Mouse (Mus musculus) heart, adult 9 months (tissue): Measurements from ENCODE around the gene Ucp3.

Experiments
- DNase-seq, 2 experiments: peaks; one replicate each; pipeline ENCODE4 v3.0.0; 2022; ENCODE audit warnings: low spot score in 2 of 2

Ucp3 gene

DNA sequence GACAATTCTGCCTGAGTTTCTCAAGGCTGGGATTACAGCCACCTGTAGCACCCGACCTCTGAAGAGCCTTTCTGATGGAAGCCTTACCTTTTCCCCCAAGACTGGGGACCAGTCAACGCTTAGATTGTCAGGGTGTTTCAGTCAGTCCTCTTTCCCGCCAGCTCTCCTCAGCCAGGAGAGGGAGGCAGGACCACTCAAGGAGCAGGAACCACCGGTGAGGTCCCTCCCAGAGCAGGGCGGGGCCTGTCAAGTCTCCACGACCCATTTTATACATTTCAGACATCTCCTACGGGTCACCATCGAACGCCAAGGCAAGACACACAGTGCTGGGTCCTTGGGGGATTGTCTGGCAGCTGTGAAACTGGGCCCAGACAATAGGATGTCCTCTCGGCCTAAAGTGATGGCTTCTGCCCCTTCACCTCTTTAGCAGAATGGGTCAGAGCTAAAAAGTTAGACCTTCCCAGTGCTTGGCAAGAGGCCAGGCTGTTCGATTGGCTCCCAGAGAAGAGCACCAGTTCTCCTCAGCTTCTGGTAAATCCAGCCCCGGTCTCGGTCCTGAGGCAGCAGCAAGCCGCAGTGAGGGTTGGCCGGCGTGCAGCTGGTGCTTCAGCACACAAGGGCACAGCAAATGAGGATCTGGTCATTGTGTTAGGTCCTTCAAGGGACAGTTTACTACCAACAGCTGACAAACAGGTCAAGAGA is 27.6 kb downstream of the Ucp3 start:
- DNase-seq = no peak

DNA sequence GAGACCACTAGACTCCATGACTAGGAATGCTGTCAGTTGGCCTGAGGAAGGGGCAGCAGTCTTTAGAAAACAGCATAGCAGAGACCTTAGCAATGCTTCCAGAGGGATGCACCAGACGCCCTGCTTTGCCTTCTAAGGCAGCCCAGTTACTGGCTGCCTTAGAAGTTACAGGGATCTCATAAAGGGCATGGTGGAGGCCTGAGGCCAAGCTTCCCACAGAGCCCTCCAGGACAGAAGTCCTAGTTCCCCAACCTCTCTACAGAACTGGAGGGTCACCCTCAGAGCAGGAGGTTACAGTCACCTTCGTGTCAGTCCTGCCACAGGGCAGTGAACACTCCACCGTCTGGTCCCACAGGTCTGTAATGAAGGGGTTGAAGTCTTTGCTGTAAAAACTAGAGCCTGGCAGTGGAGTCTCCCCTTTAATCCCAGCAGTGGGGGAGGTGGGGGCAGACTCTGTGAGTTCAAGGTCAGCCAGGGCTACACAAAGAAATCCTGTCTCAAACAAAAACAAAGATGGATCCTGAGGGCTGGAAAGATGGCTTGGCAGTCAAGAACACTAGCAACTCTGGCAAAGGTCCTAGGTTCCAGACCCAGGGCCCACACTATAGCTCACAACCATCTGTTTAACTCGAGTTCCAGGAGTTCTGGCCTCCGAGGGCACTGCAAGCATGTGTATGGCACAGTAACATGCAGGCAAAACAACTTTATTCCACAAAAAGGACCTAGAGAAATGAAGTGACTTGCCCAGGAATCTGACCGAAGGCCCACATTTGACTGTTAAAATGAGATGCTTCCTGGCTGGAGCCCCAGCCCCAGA is 28.4 kb downstream of the Ucp3 start:
- no peak for DNase-seq

DNA sequence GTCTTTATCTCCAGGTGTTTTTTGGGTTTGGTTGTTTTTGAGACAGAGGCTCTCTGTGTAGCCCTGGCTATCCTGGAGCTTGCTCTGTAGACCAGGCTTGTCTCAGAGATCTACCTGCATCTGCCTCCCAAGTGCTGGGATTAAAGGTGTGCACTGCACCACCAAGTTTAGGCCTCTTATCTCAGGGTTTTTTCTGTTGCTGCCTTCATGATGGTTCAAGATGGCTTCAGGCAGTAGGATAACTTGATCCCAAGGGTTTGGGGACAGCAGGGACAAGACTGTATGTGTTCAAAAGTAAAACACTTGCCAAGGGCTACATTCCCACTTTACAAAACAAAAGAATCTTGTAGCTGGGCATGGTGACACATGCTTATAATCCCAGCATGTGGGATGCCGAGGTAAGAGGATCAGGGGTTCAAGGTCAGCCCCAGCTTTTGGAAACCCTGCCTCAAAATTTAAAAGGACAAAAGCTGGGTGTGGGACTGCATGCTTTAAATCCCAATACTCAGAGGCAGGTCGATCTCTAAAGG is 29.1 kb downstream of the Ucp3 start:
- no peak for DNase-seq

DNA sequence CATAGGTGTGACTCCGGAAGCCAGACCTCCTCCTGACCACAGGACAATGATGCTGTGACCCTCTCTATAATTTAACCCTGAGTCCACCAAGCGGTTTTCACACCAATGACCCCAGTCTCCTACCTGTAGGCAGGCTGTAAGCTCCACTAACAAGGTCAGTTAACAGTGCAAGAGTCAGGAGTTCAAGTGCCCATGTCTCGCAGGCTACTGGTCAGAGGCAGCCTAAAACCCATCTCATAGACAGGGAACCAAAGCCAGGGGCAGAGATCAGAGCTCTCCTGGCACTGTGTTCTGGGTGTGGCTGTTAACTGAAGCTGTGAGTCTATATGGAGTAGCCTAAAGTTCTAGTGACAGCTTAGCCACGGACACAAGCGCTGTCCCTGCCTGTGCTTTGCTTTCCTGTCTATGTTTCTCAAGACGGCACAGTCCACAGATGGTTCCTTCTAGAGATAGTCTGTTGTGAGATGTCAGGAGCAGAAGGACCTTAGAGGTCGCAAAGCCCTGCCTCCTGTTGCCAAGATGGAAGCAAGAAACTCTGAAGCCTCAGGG is 29.7 kb downstream of the Ucp3 start:
- no peak for DNase-seq

DNA sequence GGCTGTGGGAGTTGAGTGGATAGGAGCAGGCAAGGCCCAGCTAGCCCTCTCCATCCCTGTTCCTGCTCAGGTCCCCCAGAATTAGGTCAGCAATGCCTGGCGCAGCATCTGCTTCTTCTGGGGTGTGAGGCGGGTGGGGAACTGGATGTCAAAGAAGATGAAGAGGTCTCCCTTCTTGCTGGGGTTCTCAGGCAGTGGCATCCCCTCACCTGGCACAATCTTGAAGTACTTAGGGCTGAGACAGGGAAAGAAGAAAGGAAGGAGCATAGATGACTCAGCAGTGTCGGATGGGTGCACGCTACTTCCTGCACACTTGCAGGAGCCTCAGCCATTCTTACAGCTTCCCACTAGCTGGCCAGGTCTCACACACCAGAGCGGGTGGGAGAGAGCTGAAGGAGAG is 30.3 kb downstream of the Ucp3 start:
- DNase-seq = no peak

DNA sequence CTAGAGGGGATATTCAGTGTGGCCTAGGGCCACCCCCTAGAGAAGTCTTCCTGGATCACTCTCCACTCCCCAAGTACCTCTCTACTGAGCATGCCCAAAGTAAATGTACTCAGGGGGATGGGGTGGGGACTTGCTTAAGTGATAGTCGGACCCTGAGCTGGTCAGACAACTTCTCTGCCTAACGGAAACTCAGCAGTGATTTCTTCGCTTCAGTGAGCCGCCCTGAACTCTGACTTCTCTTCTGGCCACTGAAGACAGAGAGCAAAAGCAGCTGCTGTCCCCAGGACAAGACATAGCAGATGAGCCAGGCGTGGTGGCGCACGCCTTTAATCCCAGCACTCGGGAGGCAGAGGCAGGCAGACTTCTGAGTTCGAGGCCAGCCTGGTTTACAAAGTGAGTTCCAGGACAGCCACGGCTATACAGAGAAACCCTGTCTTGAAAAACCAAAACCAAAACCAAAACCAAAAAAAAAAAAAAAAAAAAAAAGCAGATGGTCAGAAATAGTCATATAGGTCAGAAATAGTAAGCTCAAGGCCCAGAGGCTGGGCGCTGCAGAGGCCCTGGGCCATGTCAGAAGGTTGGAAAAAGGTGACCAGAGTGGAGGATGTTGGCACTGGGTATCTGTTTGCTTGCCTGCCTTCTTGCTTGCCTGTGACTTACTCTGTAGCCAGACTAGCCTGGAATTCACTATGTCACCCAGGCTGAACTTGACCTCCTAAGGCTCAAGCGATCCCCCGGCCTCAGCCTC is 32.1 kb downstream of the Ucp3 start:
- no peak for DNase-seq

DNA sequence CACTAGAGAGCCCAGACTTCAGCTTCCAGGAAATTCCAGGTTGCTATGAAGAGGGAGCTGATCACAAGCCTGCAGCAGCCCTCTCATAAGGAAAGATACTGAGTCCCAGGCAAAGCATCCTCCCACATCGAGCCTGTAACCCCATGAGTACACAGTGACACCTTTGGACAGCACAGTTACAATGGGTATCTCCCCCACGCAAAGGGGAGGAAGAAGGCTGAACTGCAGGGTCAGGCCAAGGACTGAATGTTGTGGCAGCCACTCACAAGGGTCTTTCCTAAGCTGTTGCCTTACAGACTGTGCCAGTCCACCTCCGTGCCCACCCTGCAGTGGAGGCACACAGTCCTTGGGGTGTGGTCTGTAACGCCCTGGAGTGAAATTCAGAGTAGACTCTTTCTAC is 33.7 kb downstream of the Ucp3 start:
- DNase-seq = no peak

DNA sequence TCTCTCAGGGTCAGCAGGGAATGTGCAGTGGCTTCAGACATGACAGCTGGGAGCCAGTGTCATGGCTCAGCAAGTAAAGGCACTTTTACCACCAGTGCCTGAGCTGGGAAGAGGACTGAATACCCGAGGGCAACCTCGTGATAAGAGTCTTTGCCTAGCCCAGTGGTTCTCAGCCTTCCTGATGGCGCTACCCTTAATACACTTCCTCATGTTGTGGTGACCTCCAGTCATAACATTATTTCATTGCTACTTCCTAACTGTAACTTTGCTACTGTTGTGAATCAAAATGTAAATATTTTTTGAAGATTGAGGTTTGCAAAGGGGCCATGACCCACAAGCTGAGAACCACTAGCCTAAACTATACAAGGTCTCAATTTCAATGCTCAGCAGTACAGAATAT is 35.9 kb downstream of the Ucp3 start:
- DNase-seq = no peak

DNA sequence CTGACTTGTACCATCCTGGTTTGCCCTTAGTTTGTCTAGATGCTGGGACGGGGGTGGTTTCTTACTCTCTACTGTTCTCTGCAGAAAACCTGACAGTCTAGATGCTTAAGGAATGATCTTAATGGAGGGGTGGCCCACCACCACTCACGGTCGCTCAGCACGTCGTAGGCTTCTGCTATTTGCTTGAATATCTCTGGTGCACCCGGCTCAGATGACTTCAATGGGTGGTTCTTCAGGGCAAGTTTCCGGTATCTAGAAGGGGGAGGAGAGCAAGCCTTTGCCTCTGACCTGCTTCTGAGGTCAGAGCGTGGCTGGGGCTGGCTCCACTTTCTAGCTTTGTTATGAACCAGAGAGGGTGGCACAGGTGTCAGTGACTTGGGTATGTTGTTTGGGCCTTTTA is 38.8 kb downstream of the Ucp3 start:
- DNase-seq = no peak

DNA sequence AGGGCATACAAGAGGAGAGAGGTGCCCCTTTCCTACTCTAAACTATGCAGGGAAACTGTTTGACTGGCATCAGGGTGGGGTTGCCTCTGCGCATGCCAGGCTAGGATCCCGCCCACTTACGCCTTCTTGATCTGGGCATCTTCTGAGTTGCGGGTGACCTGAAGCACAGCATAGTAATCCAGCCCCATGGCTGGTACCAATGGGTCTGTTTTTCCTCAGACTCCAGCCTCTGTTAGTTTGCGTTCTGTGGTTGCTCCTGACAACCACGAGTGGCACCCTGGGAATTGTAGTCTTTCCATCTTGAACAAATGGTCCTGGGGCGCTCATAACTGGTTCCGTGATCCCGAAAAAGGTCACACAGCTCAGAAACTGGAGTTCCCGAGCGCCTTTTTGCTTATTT is 41.8 kb downstream of the Ucp3 start, which contains the start of gene Dnajb13:
Dnajb13 (minus strand) TSS at position 388 of the 400 bp plus-strand sequence.
- no peak for DNase-seq

DNA sequence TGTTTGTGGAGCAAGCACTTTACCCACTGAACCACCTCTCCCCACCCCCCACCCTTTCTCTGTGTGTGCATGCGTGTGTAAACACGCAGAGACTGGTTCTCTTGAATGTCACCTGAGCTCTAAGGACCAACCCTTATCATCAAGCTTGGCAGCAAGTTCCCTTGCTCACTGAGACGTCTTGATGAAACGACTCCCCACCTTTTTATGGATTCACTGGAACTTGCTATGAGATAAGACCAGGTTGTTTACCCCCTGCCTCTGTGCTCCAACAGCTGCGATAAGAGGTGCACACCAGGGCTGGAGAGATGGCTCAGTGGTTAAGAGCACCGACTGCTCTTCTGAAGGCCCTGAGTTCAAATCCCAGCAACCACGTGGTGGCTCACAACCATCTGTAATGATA is 47.4 kb downstream of the Ucp3 start:
- no peak for DNase-seq

DNA sequence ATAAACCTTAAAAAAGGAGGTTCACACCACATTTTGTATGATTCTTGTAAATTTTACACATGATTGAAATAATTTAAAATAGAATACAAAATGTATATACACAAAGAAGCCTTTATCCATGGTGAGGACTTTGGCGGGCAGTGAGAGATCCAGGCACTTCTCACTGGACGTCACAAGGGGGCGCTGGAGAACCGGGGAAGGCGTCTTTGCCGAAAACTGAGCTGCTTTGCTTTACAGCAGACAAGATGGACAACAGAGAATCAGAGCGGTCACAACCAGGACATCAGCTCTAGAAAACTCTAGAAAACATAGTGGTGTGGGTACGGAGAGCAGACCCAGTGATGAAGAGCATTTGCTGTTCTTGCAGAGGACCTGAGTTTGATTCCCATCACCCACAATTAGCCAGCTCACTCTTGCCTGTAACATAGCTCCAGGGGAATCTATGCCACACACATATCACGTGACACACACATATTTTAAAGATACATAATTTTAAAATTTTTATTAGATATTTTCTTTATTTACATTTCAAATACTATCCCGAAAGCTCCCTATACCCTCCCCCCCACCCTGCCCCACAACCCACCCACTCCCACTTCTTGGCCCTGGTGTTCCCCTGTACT is 48.0 kb downstream of the Ucp3 start:
- DNase-seq = peak in 1 of 2 experiments; percentile 70

DNA sequence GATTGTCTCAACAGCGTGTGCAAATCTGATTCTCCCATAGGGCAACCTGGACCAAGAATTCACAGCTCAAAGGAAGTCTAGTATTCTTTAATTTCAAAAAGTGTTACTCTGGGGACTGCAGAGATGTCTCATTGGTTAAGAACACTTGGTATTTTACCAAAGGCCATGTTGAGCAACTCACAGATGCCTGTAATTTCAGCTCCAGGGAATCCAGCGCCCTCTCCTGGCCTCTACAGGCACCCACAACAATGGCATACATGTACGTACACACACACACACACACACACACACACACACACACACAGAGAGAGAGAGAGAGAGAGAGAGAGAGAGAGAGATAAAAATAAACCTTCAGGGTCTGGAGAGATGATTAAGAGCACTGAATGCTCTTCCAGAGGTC is 49.4 kb downstream of the Ucp3 start:
- no peak for DNase-seq

DNA sequence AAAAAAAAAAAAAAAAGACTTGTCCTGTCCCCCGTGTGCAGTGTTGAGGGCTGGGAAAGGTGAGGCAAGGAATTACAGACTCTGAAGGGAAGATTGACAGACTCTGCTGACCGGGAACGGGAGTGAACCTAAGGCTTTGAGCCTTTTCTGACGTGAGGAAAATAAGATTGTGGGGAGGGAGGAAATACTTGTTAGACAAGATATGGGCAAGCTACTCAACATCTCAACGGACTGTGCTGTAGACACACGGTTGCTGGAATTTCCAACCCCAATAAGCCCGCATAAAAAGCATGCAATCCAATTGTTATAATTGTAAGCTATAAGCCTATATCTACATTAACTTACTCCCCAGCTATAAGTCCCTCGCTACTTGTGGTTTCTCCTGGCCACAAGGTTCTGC is 51.9 kb downstream of the Ucp3 start:
- no peak for DNase-seq

DNA sequence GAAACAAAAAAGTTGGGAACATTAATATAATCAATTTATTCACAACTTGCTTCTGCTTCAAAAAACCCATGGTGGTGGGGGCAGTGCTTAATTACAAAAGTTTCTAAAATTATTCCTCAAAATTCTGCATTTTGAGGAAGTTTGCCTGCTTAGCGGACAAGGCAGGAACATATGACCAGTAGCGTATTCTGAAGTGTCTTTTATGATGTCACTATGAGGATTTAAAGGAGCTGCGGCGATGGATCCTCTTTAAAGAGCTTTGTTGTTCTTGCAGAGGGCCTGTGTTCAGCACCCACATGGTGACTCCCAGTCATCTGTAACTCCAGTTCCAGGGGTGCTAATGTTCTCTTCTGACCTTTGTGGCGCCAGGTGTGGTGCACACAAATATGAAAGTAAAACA is 58.0 kb downstream of the Ucp3 start:
- no peak for DNase-seq

DNA sequence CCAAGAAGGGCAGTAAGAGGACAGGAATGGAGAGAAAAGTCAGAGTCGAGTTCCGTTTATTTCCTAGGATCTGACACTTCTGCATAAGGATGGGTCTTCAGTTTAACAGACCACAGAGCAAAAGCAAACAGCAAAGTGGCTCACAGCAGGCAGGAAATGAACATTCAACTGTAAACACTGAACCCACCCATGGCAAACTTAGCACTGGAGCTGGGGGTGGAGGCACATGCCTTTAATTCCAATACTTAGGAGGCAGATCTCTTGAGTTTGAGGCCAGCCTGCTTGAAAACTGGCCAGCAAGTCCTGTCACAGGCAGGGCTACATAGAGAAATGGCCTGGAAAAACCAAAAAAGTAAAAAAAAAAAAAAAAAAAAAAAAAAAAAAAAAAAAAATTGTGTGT is 60.7 kb downstream of the Ucp3 start:
- no peak for DNase-seq

DNA sequence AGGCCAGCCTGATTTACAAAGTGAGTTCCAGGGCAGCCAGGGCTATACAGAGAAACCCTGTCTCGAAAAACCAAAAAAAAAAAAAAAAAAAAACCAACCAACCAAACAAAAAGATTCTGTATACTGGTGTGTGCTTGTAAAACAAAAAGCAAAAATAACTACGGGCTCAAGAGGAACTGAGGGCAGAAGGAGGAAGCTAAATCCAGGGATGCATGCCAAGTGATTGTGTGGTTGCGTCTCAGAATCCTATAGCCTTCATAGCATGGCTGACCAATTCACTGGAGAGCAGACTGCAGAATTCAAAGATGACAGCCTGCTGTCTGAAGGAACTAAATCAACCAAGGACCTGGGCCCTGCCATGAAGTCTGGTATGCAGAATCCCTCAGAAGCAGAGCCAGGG is 61.4 kb downstream of the Ucp3 start:
- DNase-seq = no peak

DNA sequence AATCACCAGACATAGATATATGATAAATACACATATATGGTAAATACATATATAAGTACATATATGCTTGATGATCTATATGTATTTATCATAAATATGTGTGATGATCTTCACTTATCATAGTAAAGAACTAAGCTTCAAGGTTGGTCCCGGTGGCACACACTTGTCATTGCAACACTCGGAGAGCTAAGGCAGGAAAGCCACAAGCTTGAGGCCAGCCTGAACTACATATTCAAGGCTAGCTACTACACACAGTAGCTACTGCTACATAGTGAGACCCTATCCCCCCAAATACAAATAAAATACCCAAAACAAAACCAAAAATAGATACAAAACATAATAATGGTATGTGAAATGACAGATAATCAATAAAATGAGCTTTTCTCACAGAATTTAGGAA is 63.0 kb downstream of the Ucp3 start:
- no peak for DNase-seq
